ENCODE assay signal across 9 mouse cellular contexts in genomic region chr6:137934545-137935298, GRCm38 (mm10).
DNase-seq lines count a peak whose midpoint lies in the region; ATAC-seq lines count a peak whose summit lies in the region.
"Had no signal": no experiment of that assay in that cellular context is flagged by ENCODE, and none has a peak within 500 bp of the region (broad histone marks: within the 10 kb centered on the region; RNA-seq: fewer than 3 reads in every experiment).

No protein-coding gene starts in this region.

- DNase-seq in hindbrain, embryonic 14.5 days (ENCODE audit: low spot score), result peak; percentile 40
- DNase-seq in hindbrain, embryonic 10.5 days (ENCODE audit: low spot score), result no peak
- DNase-seq in adrenal gland, postnatal 14 days, result peak; percentile 17
- peak; percentile 84 to 97 for DNase-seq in left cerebral cortex, postnatal 25 days (ENCODE audit: low spot score in 2 of 2)
- no peak for DNase-seq in embryo, embryonic 11 days
- no peak for DNase-seq in gastrocnemius, postnatal 10 days

- no peak overlapping the region for H3K27ac ChIP-seq in hindbrain, embryonic 14.5 days
- no peak overlapping the region for H3K27ac ChIP-seq in hindbrain, embryonic 10.5 days
- H3K27ac ChIP-seq in liver, embryonic 12.5 days, result no peak overlapping the region
- H3K27ac ChIP-seq: liver, embryonic 14.5 days had no signal

- H3K9ac ChIP-seq in hindbrain, embryonic 14.5 days, result no peak overlapping the region
- no peak overlapping the region for H3K9ac ChIP-seq in liver, embryonic 12.5 days
- H3K9ac ChIP-seq: liver, embryonic 14.5 days had no signal

- H3K27me3 ChIP-seq in hindbrain, embryonic 14.5 days (ENCODE audit: control insufficient read depth, insufficient read depth, low read length), result no peaks in the 10 kb centered on the region
- no peaks in the 10 kb centered on the region for H3K27me3 ChIP-seq in hindbrain, embryonic 10.5 days (ENCODE audit: insufficient read depth, poor library complexity, severe bottlenecking)
- no peaks in the 10 kb centered on the region for H3K27me3 ChIP-seq in liver, embryonic 12.5 days (replicated peaks)

- intact Hi-C loops in left cerebral cortex, postnatal 25 days (cut with DNase I), result loop anchor here (1.0 kb wide), 1 partner anchor 63 kb away; no protein-coding TSS in a partner anchor

- H3K4me2 ChIP-seq in hindbrain, embryonic 14.5 days (replicated peaks), result no peak overlapping the region
- H3K4me2 ChIP-seq in liver, embryonic 12.5 days, result no peak overlapping the region

- H3K36me3 ChIP-seq in hindbrain, embryonic 14.5 days (replicated peaks; ENCODE audit: control insufficient read depth, insufficient read depth), result no peaks in the 10 kb centered on the region
- no peaks in the 10 kb centered on the region for H3K36me3 ChIP-seq in hindbrain, embryonic 10.5 days
- H3K36me3 ChIP-seq in liver, embryonic 12.5 days, result no peaks in the 10 kb centered on the region

- 67% methylated on average over 3 of the region's 3 CpGs for WGBS in hindbrain, embryonic 14.5 days
- 88% methylated on average over 3 of the region's 3 CpGs for WGBS in hindbrain, embryonic 10.5 days
- WGBS in liver, embryonic 12.5 days (ENCODE audit: insufficient replicate concordance), result 67% methylated on average over 3 of the region's 3 CpGs

- no peaks in the 10 kb centered on the region for H3K4me1 ChIP-seq in hindbrain, embryonic 14.5 days (replicated peaks; ENCODE audit: control insufficient read depth, insufficient read depth, low read length)
- H3K4me1 ChIP-seq in hindbrain, embryonic 10.5 days (replicated peaks), result no peaks in the 10 kb centered on the region
- H3K4me1 ChIP-seq in liver, embryonic 12.5 days, result no peaks in the 10 kb centered on the region

- H3K4me3 ChIP-seq in hindbrain, embryonic 14.5 days (replicated peaks; ENCODE audit: low read length), result no peak overlapping the region
- no peak overlapping the region for H3K4me3 ChIP-seq in hindbrain, embryonic 10.5 days
- H3K4me3 ChIP-seq in liver, embryonic 12.5 days, result no peak overlapping the region

- H3K9me3 ChIP-seq in hindbrain, embryonic 14.5 days (ENCODE audit: control insufficient read depth, low read length), result no peaks in the 10 kb centered on the region
- no peaks in the 10 kb centered on the region for H3K9me3 ChIP-seq in hindbrain, embryonic 10.5 days
- no peaks in the 10 kb centered on the region for H3K9me3 ChIP-seq in liver, embryonic 12.5 days (replicated peaks)

- 0 out of 2 replicates have a peak, but pooled peaks have one; percentile 53 for ATAC-seq in hindbrain, embryonic 14.5 days (ENCODE audit: low FRiP score)
- peak; percentile 94 for ATAC-seq in frontal cortex, adult (ENCODE audit: low TSS enrichment)
- ATAC-seq in liver, embryonic 12.5 days, result no peak

Comparison
In these comparisons a context has a peak if more than half of its experiments do, and no peak if none do; other contexts are left out.
1. DNase-seq: peak in hindbrain, embryonic 14.5 days (single experiment), adrenal gland, postnatal 14 days (single experiment) and left cerebral cortex, postnatal 25 days (2 of 2); none in hindbrain, embryonic 10.5 days (single experiment), embryo, embryonic 11 days (single experiment) and gastrocnemius, postnatal 10 days (single experiment).